In genomic region chr2:93178313-93178677, GRCm38 (mm10) we compare ENCODE assay signal across 18 mouse cellular contexts. TPM values are rescaled to one million over a fixed set of nuclear protein-coding genes. Genes with fewer than 3 reads are reported as not detected.
DNase-seq lines count a peak whose midpoint lies in the region; ATAC-seq and TF ChIP-seq lines count a peak whose summit lies in the region.
"Had no signal": no experiment of that assay in that cellular context is flagged by ENCODE, and none has a peak within 500 bp of the region (broad histone marks: within the 10 kb centered on the region; RNA-seq: fewer than 3 reads in every experiment).

No protein-coding gene starts in this region.

- H3K4me3 ChIP-seq in forebrain, embryonic 13.5 days: no peak overlapping the region
- H3K4me3 ChIP-seq in forebrain, postnatal 0 days (ENCODE audit: low read depth, low read length): no peak overlapping the region
- H3K4me3 ChIP-seq in CH12.LX (replicated peaks in 1 of 3; ENCODE audit: low read depth in 2 of 3, low read length in 2 of 3, poor library complexity in 1 of 3): no peak overlapping the region
- H3K4me3 ChIP-seq in hindbrain, embryonic 12.5 days: no peak overlapping the region
- H3K4me3 ChIP-seq in neural tube, embryonic 11.5 days (ENCODE audit: low read depth, low read length): no peak overlapping the region
- H3K4me3 ChIP-seq: erythroblast, embryonic 14.5 days; heart, embryonic 15.5 days; limb, embryonic 12.5 days had no signal

- no peak for DNase-seq in forebrain, postnatal 0 days
- no peak for DNase-seq in CH12.LX (ENCODE audit: extremely low read depth)
- DNase-seq in neural tube, embryonic 11.5 days (ENCODE audit: low spot score): no peak
- no peak for DNase-seq in gastrocnemius, postnatal 4 days (ENCODE audit: low spot score in 2 of 2)
- DNase-seq in heart, adult 9 months (ENCODE audit: low spot score in 2 of 2): no peak
- DNase-seq: adrenal gland, adult 8-10 months; cerebellum, adult 11-12 months; kidney, adult 11 months; kidney, postnatal 14 days; layer of hippocampus, adult 9-11 months; spleen, adult 18-20 months; thymus, adult 18-20 months had no signal

- TF ChIP-seq CTCF in forebrain, postnatal 0 days (IDR thresholded peaks at IDR 0.05; ENCODE audit: low read depth): no peak
- TF ChIP-seq CTCF in CH12.LX (conservative IDR thresholded peaks at IDR 0.05 in 1 of 2, IDR thresholded peaks at IDR 0.05 in 1 of 2; ENCODE audit: low read depth in 2 of 2, low read length in 2 of 2): no peak

- H3K27ac ChIP-seq in forebrain, embryonic 13.5 days: peak overlapping the region; percentile 96
- H3K27ac ChIP-seq in forebrain, postnatal 0 days (ENCODE audit: low read depth, low read length): no peak overlapping the region
- H3K27ac ChIP-seq in CH12.LX (ENCODE audit: insufficient read depth, low read depth): no peak overlapping the region
- H3K27ac ChIP-seq in hindbrain, embryonic 12.5 days: peak overlapping the region; percentile 94
- H3K27ac ChIP-seq in neural tube, embryonic 11.5 days (ENCODE audit: low read depth, low read length): peak overlapping the region; percentile 63; the same call in 1 of the 2 replicates
- H3K27ac ChIP-seq: heart, embryonic 15.5 days; limb, embryonic 12.5 days; liver, embryonic 14.5 days had no signal

- H3K4me2 ChIP-seq in forebrain, embryonic 13.5 days: no peak overlapping the region
- no peak overlapping the region for H3K4me2 ChIP-seq in forebrain, postnatal 0 days (ENCODE audit: low read depth)
- H3K4me2 ChIP-seq in CH12.LX (ENCODE audit: insufficient read depth, low read depth, poor library complexity, severe bottlenecking): no peak overlapping the region
- no peak overlapping the region for H3K4me2 ChIP-seq in hindbrain, embryonic 12.5 days (replicated peaks)
- H3K4me2 ChIP-seq in neural tube, embryonic 11.5 days (ENCODE audit: low read depth): no peak overlapping the region
- H3K4me2 ChIP-seq: heart, embryonic 15.5 days; limb, embryonic 12.5 days had no signal

- TF ChIP-seq EP300 in CH12.LX (IDR thresholded peaks at IDR 0.05; ENCODE audit: low read length): no peak

- dilution Hi-C loops in CH12.LX (cut with MboI; ENCODE audit: extremely low pct_ligation_motif_present, extremely low pct_unique_long_range_greater_than_20kb, low sequenced_read_pairs): no loop called here

- in situ Hi-C loops in CH12.LX (cut with MboI; ENCODE audit: low pct_ligation_motif_present, low pct_unique_long_range_greater_than_20kb, low sequenced_read_pairs): loop anchor here (10.0 kb wide), 1 partner anchor 53 kb away; no protein-coding TSS in a partner anchor

- H3K4me1 ChIP-seq in forebrain, embryonic 13.5 days: peaks cover 71% of the 10 kb centered on the region
- H3K4me1 ChIP-seq in forebrain, postnatal 0 days (ENCODE audit: insufficient read depth): peaks cover 29% of the 10 kb centered on the region
- H3K4me1 ChIP-seq in CH12.LX (ENCODE audit: control insufficient read depth in 1 of 2, insufficient read depth in 2 of 2): peaks cover 17 to 18% of the 10 kb centered on the region in 2 experiments
- H3K4me1 ChIP-seq in hindbrain, embryonic 12.5 days: peaks cover 74% of the 10 kb centered on the region
- peaks cover 49% of the 10 kb centered on the region for H3K4me1 ChIP-seq in neural tube, embryonic 11.5 days (ENCODE audit: control insufficient read depth, insufficient read depth, low read length)

- ATAC-seq in forebrain, embryonic 13.5 days: no peak
- ATAC-seq in forebrain, postnatal 0 days: no peak
- no peak for ATAC-seq in hindbrain, embryonic 12.5 days (ENCODE audit: low FRiP score)
- no peak for ATAC-seq in neural tube, embryonic 11.5 days (ENCODE audit: insufficient read depth, low FRiP score, low TSS enrichment)

- TF ChIP-seq RAD21 in CH12.LX (IDR thresholded peaks at IDR 0.05; ENCODE audit: low read depth, low read length): no peak

- H3K36me3 ChIP-seq in forebrain, embryonic 13.5 days (ENCODE audit: poor library complexity, severe bottlenecking): no peaks in the 10 kb centered on the region
- H3K36me3 ChIP-seq in forebrain, postnatal 0 days (ENCODE audit: insufficient read depth): no peaks in the 10 kb centered on the region
- no peaks in the 10 kb centered on the region for H3K36me3 ChIP-seq in CH12.LX (replicated peaks in 1 of 2; ENCODE audit: control insufficient read depth in 1 of 2, insufficient read depth in 1 of 2, low read length in 1 of 2)
- H3K36me3 ChIP-seq in hindbrain, embryonic 12.5 days: no peaks in the 10 kb centered on the region
- no peaks in the 10 kb centered on the region for H3K36me3 ChIP-seq in neural tube, embryonic 11.5 days (ENCODE audit: control insufficient read depth, insufficient read depth, low read length)
- H3K36me3 ChIP-seq: heart, embryonic 15.5 days; limb, embryonic 12.5 days had no signal

- WGBS in forebrain, embryonic 13.5 days: 82% methylated on average over 4 of the region's 4 CpGs
- 73% methylated on average over 4 of the region's 4 CpGs for WGBS in forebrain, postnatal 0 days
- 85% methylated on average over 4 of the region's 4 CpGs for WGBS in hindbrain, embryonic 12.5 days
- 67% methylated on average over 4 of the region's 4 CpGs for WGBS in neural tube, embryonic 11.5 days

- H3K79me2 ChIP-seq in CH12.LX (replicated peaks; ENCODE audit: control insufficient read depth, extremely low read depth, insufficient read depth, poor library complexity, severe bottlenecking): no peaks in the 10 kb centered on the region

- no peak overlapping the region for H3K9ac ChIP-seq in forebrain, embryonic 13.5 days
- no peak overlapping the region for H3K9ac ChIP-seq in forebrain, postnatal 0 days
- H3K9ac ChIP-seq in CH12.LX (ENCODE audit: insufficient read depth, low read depth): no peak overlapping the region
- no peak overlapping the region for H3K9ac ChIP-seq in hindbrain, embryonic 12.5 days
- 0 out of 2 replicates have a peak overlapping the region, but pooled peaks have one; percentile 18 for H3K9ac ChIP-seq in neural tube, embryonic 11.5 days (ENCODE audit: low read length)
- H3K9ac ChIP-seq: heart, embryonic 15.5 days; limb, embryonic 12.5 days; liver, embryonic 14.5 days had no signal

- 0 out of 2 replicates have a peak, but pooled peaks cover 18% of the 10 kb centered on the region for H3K27me3 ChIP-seq in forebrain, embryonic 13.5 days
- H3K27me3 ChIP-seq in forebrain, postnatal 0 days (ENCODE audit: insufficient read depth, low read length): no peaks in the 10 kb centered on the region
- peaks cover 91% of the 10 kb centered on the region for H3K27me3 ChIP-seq in CH12.LX (replicated peaks)
- H3K27me3 ChIP-seq in hindbrain, embryonic 12.5 days: peaks cover 21% of the 10 kb centered on the region
- H3K27me3 ChIP-seq in neural tube, embryonic 11.5 days (ENCODE audit: control insufficient read depth, insufficient read depth, low read length): 0 out of 2 replicates have a peak, but pooled peaks cover 5% of the 10 kb centered on the region

- H3K9me3 ChIP-seq in forebrain, embryonic 13.5 days (replicated peaks): no peaks in the 10 kb centered on the region
- no peaks in the 10 kb centered on the region for H3K9me3 ChIP-seq in forebrain, postnatal 0 days (ENCODE audit: low read length)
- H3K9me3 ChIP-seq in CH12.LX (replicated peaks; ENCODE audit: low read length): no peaks in the 10 kb centered on the region
- H3K9me3 ChIP-seq in hindbrain, embryonic 12.5 days (replicated peaks): no peaks in the 10 kb centered on the region
- no peaks in the 10 kb centered on the region for H3K9me3 ChIP-seq in neural tube, embryonic 11.5 days (ENCODE audit: control insufficient read depth, low read length)
- H3K9me3 ChIP-seq: heart, embryonic 15.5 days; limb, embryonic 12.5 days had no signal

- TF ChIP-seq POLR2A in CH12.LX (IDR thresholded peaks at IDR 0.05; ENCODE audit: low read depth, low read length): no peak

TF ChIP-seq in CH12.LX, 34 proteins besides CTCF, POLR2A, EP300 and RAD21:
- TF ChIP-seq MAFK (IDR thresholded peaks at IDR 0.05; ENCODE audit: insufficient replicate concordance, low read length): peak; percentile 61
- TF ChIP-seq ZC3H11A (IDR thresholded peaks at IDR 0.05; ENCODE audit: low read depth, low read length): no peak
- TF ChIP-seq BHLHE40 (IDR thresholded peaks at IDR 0.05; ENCODE audit: low read depth, low read length): no peak
- TF ChIP-seq ZKSCAN1 (IDR thresholded peaks at IDR 0.05; ENCODE audit: borderline replicate concordance, low read depth, low read length): no peak

RNA-seq across cellular contexts. Expression of gene Trp53i11, which starts 9.1 kb away (rescaled TPM):
- polyA plus RNA-seq in forebrain, embryonic 13.5 days (2015; fragmentation: Nextera tagmentation; extraction: Ambion mirVana): 84.5 and 87.5 TPM in 2 replicates
- total RNA-seq in forebrain, postnatal 0 days (2014; rRNA removed): 113 and 132 TPM in 2 replicates
- polyA plus RNA-seq in forebrain, postnatal 0 days (2015; fragmentation: Nextera tagmentation; extraction: Ambion mirVana): 95.2 and 123 TPM in 2 replicates
- total RNA-seq in CH12.LX (2012; rRNA removed) (17.4 and 32.1 TPM in 2 replicates), CH12.LX (2014; rRNA removed) (0.36 and 0.49 TPM in 2 replicates)
- 0.50 and 0.73 TPM in 2 replicates for polyA plus RNA-seq in CH12.LX (2012; ENCODE audit: insufficient read length, low read depth)
- polyA plus RNA-seq in hindbrain, embryonic 12.5 days (2016; fragmentation: Nextera tagmentation; extraction: Ambion mirVana): 142 and 180 TPM in 2 replicates
- polyA plus RNA-seq in neural tube, embryonic 11.5 days (2014; fragmentation: Nextera tagmentation; extraction: Ambion mirVana): 228 and 261 TPM in 2 replicates
- 10 to 100 TPM; 39.8 to 40.1 TPM for total RNA-seq in gastrocnemius, postnatal 4 days (2021)

Comparison
In these comparisons a context has a peak if more than half of its experiments do, and no peak if none do; other contexts are left out.
1. H3K27ac ChIP-seq: peak in forebrain, embryonic 13.5 days (single experiment), hindbrain, embryonic 12.5 days (single experiment) and neural tube, embryonic 11.5 days (single experiment); none in forebrain, postnatal 0 days (single experiment) and CH12.LX (single experiment).
2. RNA of gene Trp53i11, which starts 9.1 kb away (polyA plus RNA-seq): 228 to 261 TPM in neural tube, embryonic 11.5 days, 142 to 180 TPM in hindbrain, embryonic 12.5 days, 95.2 to 123 TPM in forebrain, postnatal 0 days and 84.5 to 87.5 TPM in forebrain, embryonic 13.5 days; 0.50 to 0.73 TPM in CH12.LX; every median in the first group is over 10 times any median in the second.